Mouse (Mus musculus): ENCODE measurements around the gene Myom1. TPM values are rescaled to one million over a fixed set of nuclear protein-coding genes. Genes with fewer than 3 reads are reported as not detected.

Myom1 gene
- polyA plus RNA-seq, 1 experiment from 2014 or later = 4.7 TPM

DNA sequence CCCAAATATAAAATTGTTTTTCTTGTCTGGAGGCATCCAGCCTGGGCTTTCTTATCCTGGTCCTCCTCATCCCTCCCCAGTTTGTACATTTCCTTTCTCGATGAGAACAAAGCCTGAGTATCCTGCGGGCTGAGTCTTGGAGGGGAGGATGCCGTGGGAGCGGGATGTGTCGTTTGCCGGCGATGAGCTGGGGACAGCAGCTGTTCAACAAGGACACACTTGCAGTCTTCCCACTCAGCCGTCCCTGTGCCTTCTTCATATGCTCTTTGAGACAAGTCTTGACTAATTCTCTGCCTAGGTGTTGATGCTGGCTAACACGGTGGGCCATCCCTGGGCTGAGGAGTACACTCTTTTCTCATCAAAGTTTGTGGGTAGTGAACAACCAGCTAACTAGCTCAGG, 166.4 kb downstream of the Myom1 start:
- WGBS = 68% methylated on average over 9 of the region's 9 CpGs

DNA sequence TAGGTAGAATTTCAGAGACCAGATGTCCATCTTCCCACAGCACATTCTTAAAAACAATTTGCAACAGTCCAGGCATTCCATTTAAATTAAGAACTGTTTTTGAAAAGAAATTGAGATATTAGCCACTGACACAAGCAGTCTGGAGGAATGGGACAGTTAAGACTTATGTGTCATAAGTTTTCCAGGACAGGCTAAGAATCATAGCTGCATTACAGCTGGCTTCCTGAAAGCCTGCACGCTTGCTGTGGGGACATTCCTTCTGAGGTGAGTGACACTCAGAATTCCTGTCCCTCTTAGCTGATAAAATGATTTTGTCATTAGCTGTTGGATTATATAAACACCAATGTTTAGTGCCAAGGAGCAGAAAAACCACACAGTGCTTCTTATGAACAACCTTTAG, 167.2 kb downstream of the Myom1 start:
- Histone ChIP-seq H3K4me3 (ENCODE audit: low read depth, low read length) (no peak overlapping the region), H3K9me3 (ENCODE audit: control insufficient read depth, low read length) (no peaks in the 10 kb centered on the region), H3K27me3 (ENCODE audit: control insufficient read depth, insufficient read depth, low read length) (no peaks in the 10 kb centered on the region), H3K27ac (ENCODE audit: low read depth, low read length) (no peak overlapping the region), H3K4me1 (ENCODE audit: control insufficient read depth, insufficient read depth, low read length) (no peaks in the 10 kb centered on the region), H3K4me2 (ENCODE audit: low read depth) (no peak overlapping the region), H3K36me3 (ENCODE audit: control insufficient read depth, insufficient read depth, low read length) (no peaks in the 10 kb centered on the region), H3K9ac (ENCODE audit: low read length) (no peak overlapping the region)
- DNase-seq (ENCODE audit: low spot score) (no peak), ATAC-seq (ENCODE audit: insufficient read depth, low FRiP score, low TSS enrichment) (no peak)
- WGBS = 78% methylated on average over 1 of the region's 1 CpGs

More for the DNA sequence above, 166.4 kb downstream of the Myom1 start:
- no peak for ATAC-seq (ENCODE audit: insufficient read depth, low FRiP score, low TSS enrichment)
- Histone ChIP-seq H3K27ac (ENCODE audit: low read depth, low read length) (no peak overlapping the region), H3K36me3 (ENCODE audit: control insufficient read depth, insufficient read depth, low read length) (no peaks in the 10 kb centered on the region), H3K4me2 (ENCODE audit: low read depth) (no peak overlapping the region), H3K9me3 (ENCODE audit: control insufficient read depth, low read length) (no peaks in the 10 kb centered on the region), H3K9ac (ENCODE audit: low read length) (no peak overlapping the region), H3K4me3 (ENCODE audit: low read depth, low read length) (no peak overlapping the region), H3K27me3 (ENCODE audit: control insufficient read depth, insufficient read depth, low read length) (no peaks in the 10 kb centered on the region), H3K4me1 (ENCODE audit: control insufficient read depth, insufficient read depth, low read length) (no peaks in the 10 kb centered on the region)
- DNase-seq (ENCODE audit: low spot score) = no peak

DNA sequence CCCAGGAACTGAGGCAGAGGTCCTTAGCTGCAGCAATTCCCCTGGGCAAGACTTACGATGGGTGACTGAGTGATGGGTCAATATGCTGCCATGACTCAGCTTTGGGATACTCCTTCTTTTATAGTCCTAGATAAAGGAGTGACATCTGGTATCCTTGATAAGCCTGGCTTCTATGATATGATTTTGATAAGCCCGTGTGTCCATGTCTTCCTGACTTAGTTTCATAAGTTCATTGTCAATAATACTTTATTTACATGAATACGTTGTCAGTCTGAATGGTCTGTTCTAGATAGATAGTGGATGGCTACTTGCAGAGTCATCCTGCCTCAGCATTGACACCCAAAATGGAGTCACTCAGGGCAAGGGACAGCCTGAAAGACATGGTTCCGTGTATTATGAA, 168.7 kb downstream of the Myom1 start:
- 89% methylated on average over 4 of the region's 4 CpGs for WGBS
- Histone ChIP-seq H3K4me3 (ENCODE audit: low read depth, low read length) (no peak overlapping the region), H3K4me2 (ENCODE audit: low read depth) (no peak overlapping the region), H3K9ac (ENCODE audit: low read length) (no peak overlapping the region), H3K9me3 (ENCODE audit: control insufficient read depth, low read length) (no peaks in the 10 kb centered on the region), H3K36me3 (ENCODE audit: control insufficient read depth, insufficient read depth, low read length) (no peaks in the 10 kb centered on the region), H3K4me1 (ENCODE audit: control insufficient read depth, insufficient read depth, low read length) (no peaks in the 10 kb centered on the region), H3K27me3 (ENCODE audit: control insufficient read depth, insufficient read depth, low read length) (no peaks in the 10 kb centered on the region), H3K27ac (ENCODE audit: low read depth, low read length) (no peak overlapping the region)
- DNase-seq (ENCODE audit: low spot score) (no peak), ATAC-seq (ENCODE audit: insufficient read depth, low FRiP score, low TSS enrichment) (no peak)

Other genes with a start within 250 kb of the Myom1 start
- gene Tgif1, start 149.1 kb upstream of the Myom1 start, polyA plus RNA-seq (2014; fragmentation: Nextera tagmentation; extraction: Ambion mirVana) = 63.8 and 66.2 TPM in 2 replicates
- gene Myl12a, start 245 bp downstream of the Myom1 start, polyA plus RNA-seq (2014; fragmentation: Nextera tagmentation; extraction: Ambion mirVana) = 411 and 424 TPM in 2 replicates
- 37.4 and 38.3 TPM in 2 replicates for gene Lpin2, start 179.9 kb downstream of the Myom1 start, polyA plus RNA-seq (2014; fragmentation: Nextera tagmentation; extraction: Ambion mirVana)